Mouse (Mus musculus) bone marrow macrophage, adult 2 months (primary cell): ENCODE measurements around the gene Nqo1. TPM values are rescaled to one million over a fixed set of nuclear protein-coding genes. Genes with fewer than 3 reads are reported as not detected.
A peak's percentile ranks its signal among the peaks of the same experiment; 100 is the strongest.

Experiments used
- H3K27ac ChIP-seq: 2 replicates; pipeline ENCODE4 v1.5.1; 2012; ENCODE audit warnings: low read depth, low read length; ENCODE audit not compliant: insufficient read depth
- H3K4me1 ChIP-seq: 2 replicates; pipeline ENCODE4 v1.6.1; 2012; ENCODE audit warnings: low read length; ENCODE audit not compliant: control insufficient read depth, insufficient read depth
- H3K4me3 ChIP-seq: 2 replicates; pipeline ENCODE4 v1.5.1; 2012; ENCODE audit warnings: mild to moderate bottlenecking, low read length, moderate library complexity; ENCODE audit not compliant: insufficient read depth
- CTCF ChIP-seq: IDR thresholded peaks from 2 replicates; pipeline ENCODE4 v1.5.1; 2012; ENCODE audit warnings: low read depth, mild to moderate bottlenecking, low read length, moderate library complexity
- POLR2A ChIP-seq: IDR thresholded peaks from 2 replicates; pipeline ENCODE4 v1.6.1; 2012; ENCODE audit warnings: mild to moderate bottlenecking, low read depth, low read length, borderline replicate concordance
- polyA plus RNA-seq: library from polyadenylated mRNA; stranded (reverse); fragments of >200 nt; gene quantifications from 2 replicates; pipeline ENCODE4 v1.2.4, GENCODE M21; 2012; ENCODE audit not compliant: missing spikeins, insufficient read depth, insufficient read length

Nqo1 gene
- 18.3 and 20.6 TPM in 2 replicates for polyA plus RNA-seq

- peak within 1 kb of the TSS; percentile 32 for H3K4me3 ChIP-seq
- no peak within 1 kb of the TSS for H3K27ac ChIP-seq
- peaks cover 4% of the 10 kb centered on the region; the same call in 1 of the 2 replicates for H3K4me1 ChIP-seq
- TF ChIP-seq CTCF = no peak
- TF ChIP-seq POLR2A = no peak
These were observed at the start of gene Nqo1 for GRCm38 (mm10) chr8:107403038-107403781. TSS of gene Nqo1 (minus strand) at chr8:107403206.

- Histone ChIP-seq H3K27ac (no peak overlapping the region), H3K4me3 (no peak overlapping the region), H3K4me1 (peaks cover 18% of the 10 kb centered on the region)
- TF ChIP-seq CTCF (no peak), POLR2A (no peak)
These were observed 48.5 kb upstream of the Nqo1 start for GRCm38 (mm10) chr8:107451414-107452066.

DNA sequence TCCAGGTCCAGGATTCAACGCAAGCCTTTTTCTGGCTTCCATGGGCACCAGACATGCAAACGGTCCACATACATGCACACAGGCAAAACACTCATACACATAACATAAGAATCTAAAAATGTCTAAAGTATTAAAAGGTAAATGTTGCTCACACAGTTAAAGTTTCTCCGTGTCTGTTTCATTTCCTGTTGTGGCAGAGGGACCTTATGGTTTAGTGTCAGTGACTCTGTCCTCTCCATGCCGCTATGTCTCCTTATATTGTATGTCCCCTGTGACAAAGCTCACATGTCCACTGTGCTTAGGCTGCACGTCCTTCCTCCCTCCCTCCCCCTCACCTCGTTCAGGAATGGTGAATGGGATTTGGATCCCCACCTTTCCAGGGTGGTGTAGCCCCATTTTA, 46.6 kb upstream of the Nqo1 start:
- Histone ChIP-seq H3K4me1 (peaks cover 21% of the 10 kb centered on the region), H3K27ac (no peak overlapping the region), H3K4me3 (no peak overlapping the region)
- TF ChIP-seq CTCF = no peak
- TF ChIP-seq POLR2A = no peak

DNA sequence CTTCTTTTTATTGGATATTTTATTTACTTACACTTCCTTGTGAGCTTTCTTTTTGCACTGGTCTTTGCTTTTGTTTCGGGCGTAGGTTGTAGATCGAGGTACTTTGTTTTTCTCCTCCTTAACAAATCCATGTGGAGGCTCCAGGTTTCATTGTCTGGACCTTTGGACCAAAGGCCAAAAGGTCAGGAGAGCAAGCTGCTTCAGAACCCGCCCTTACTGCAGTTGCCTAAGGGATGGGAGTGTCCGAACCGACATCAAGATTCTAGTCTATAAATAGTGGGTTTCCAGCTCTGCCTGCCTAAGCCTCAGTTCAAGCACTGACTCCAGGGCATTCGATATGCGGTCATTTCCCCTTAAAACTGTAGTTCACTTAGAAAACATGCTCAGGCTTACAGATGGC, 46.1 kb upstream of the Nqo1 start:
- TF ChIP-seq CTCF (no peak), POLR2A (no peak)
- H3K27ac ChIP-seq = no peak overlapping the region
- H3K4me1 ChIP-seq = peaks cover 23% of the 10 kb centered on the region
- no peak overlapping the region for H3K4me3 ChIP-seq

- no peak overlapping the region for H3K4me3 ChIP-seq
- peaks cover 23% of the 10 kb centered on the region for H3K4me1 ChIP-seq
- TF ChIP-seq CTCF = no peak
- TF ChIP-seq POLR2A = no peak
- no peak overlapping the region for H3K27ac ChIP-seq
These were observed 45.4 kb upstream of the Nqo1 start for GRCm38 (mm10) chr8:107448382-107448889.

DNA sequence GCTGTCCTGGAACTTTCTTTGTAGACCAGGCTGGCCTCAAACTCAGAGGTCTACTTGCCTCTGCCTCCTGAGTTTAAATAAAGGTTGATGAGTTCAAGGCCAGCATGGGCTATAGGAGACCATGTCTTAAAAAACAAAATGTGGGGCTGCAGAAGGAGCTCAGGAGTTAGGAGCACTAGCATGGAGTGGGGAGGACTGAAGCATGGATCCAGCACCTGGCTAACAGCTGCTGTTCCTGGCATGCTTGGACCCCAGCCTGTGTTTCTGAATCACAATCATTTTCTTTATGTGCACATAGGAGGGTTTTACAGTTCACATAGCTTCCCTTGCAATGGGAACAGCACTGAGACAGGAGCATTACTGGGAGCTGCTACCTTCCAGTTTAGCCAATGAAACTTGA, 44.7 kb upstream of the Nqo1 start:
- peaks cover 23% of the 10 kb centered on the region for H3K4me1 ChIP-seq
- no peak overlapping the region for H3K27ac ChIP-seq
- H3K4me3 ChIP-seq = no peak overlapping the region
- TF ChIP-seq CTCF = no peak

- TF ChIP-seq POLR2A (no peak), CTCF (no peak)
- H3K27ac ChIP-seq = no peak overlapping the region
- H3K4me1 ChIP-seq = peaks cover 27% of the 10 kb centered on the region
These were observed 41.6 kb upstream of the Nqo1 start for GRCm38 (mm10) chr8:107444626-107445025.

DNA sequence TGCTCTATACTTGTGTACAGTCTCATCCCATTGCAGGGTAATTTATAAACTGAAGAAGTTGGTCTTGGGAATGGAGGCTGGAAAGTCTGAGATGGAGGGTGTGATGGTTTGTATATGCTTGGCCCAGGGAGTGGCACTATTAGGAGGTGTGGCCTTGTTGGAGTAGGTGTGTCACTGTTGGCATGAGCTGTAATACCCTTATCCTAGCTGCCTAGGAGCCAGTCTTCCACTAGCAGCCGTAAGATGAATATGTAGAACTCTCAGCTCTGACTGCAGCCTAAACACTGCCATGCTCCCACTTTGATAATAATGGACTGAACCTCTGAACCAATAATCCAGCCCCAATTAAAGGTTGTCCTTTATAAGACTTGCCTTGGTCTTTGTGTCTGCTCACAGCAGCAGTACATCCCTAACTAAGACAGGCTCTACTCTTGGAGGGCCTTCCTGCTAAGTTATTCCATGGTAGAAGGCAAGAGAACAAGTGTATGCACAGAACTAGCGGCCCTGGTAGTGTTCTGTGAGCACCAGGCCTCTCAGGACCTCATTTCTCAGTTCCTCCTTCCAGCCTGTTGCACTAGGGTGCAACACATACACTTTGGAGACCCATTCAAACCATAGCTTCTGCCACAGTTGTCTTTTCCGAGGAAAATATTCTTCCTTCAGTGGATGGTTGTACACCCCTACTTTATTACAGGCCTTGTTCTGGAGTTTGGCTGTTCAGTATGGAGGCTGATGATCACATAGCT, 37.0 kb upstream of the Nqo1 start:
- H3K4me3 ChIP-seq = no peak overlapping the region
- H3K27ac ChIP-seq = no peak overlapping the region
- TF ChIP-seq POLR2A (no peak), CTCF (no peak)
- H3K4me1 ChIP-seq = peaks cover 24% of the 10 kb centered on the region

More at GRCm38 (mm10) chr8:107444626-107445025, 41.6 kb upstream of the Nqo1 start:
- no peak overlapping the region for H3K4me3 ChIP-seq

DNA sequence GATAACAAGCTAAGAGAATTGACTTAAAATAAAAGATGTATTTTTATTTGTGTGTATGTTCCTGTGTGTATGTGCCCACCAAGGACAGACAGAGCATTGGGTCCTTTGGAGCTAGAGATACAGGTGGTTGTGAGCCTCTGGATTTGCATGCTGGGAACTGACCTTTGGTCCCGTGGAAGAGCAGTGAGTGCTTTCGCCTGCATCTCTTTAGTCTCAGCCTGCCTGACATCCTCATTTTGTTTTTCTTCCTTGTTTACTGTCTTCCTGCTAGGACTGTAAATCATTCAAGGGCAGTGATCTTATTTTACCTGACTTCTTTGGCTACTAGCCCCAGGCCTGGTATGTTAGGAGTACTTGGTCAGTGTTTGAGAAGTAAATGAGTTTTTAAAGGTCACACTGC, 34.7 kb upstream of the Nqo1 start:
- Histone ChIP-seq H3K27ac (no peak overlapping the region), H3K4me3 (no peak overlapping the region), H3K4me1 (peaks cover 19% of the 10 kb centered on the region)
- TF ChIP-seq POLR2A (no peak), CTCF (no peak)
